Mouse (Mus musculus) testis, postnatal 14 days (tissue): Measurements from ENCODE around the gene Gde1.

Experiments used
- DNase-seq: peaks from one replicate; pipeline ENCODE4 v3.0.0; 2021; ENCODE audit warnings: low spot score

The Gde1 gene

GRCm38 (mm10) chr7:118705101-118705961 lies at the start of gene Gde1:
TSS of gene Gde1 (minus strand) at chr7:118705778.
- peak; percentile 96 for DNase-seq

GRCm38 (mm10) chr7:118751625-118752024 lies 46.0 kb upstream of the Gde1 start:
- DNase-seq, result no peak

- DNase-seq, result no peak
Measured at GRCm38 (mm10) chr7:118749706-118750105, 44.1 kb upstream of the Gde1 start.

GRCm38 (mm10) chr7:118747891-118748672 lies 42.5 kb upstream of the Gde1 start:
- no peak for DNase-seq

- no peak for DNase-seq
Measured at GRCm38 (mm10) chr7:118744766-118745165, 39.2 kb upstream of the Gde1 start.

DNA sequence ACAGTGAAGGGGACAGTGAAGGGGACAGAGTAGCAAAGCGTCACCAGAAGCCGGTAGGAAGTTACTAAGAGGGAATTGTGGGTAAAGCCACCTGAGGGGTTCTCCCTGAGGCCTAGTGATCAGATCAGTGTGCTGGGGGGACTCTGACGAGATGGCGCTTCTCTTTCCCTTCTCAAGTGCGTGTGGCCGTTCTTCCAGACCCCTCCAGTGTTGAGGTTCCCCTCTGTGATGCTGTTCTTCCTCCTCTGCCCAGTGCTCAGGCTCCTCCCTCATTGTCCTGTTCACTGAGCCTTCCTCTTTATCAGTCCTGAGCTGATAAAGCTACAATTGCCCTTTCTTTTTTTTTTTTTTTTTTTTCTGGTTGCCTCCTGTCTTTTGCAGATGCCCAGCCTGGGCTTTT lies 36.7 kb upstream of the Gde1 start:
- no peak for DNase-seq

DNA sequence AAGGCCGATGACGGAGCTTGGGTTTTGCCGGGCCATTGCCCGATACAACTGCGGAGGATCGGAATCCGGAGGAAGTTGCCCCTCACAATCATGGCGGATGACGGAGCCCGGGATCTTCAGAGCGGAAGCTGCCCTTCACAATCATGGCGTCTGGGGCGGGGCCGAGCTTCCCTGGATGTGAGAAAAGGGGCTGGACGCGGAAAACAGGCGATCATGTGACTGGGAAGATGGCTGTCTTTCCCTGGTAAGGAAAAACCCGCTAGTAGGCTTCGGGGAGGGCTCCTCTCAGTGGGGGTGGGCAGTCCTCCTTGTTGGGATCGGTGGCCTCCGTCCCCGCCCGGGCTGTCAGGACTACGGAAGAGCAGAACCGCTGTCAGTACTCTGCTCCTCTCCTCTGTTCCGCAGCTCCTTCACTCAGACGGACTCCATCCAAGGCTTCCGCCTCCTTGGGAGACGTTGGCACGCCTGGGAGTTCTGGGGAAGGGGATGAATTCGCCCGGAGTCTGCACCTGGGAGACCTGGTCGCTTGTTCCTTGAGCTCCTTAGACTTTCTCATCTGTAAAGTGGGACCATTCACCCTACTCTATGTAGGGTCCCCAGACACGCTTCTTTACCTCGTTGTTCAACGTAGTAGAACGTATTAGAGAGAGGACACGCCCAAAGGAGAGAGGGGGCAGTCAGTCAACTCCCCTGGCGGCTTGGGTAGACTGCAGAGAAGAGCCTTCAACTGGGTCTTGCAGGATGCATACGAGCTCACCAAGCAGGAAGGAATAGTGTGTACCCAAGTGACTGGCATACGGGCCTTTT lies 35.2 kb upstream of the Gde1 start:
- peak; percentile 93 for DNase-seq

GRCm38 (mm10) chr7:118739975-118740531 lies 34.5 kb upstream of the Gde1 start, which contains the start of gene Vps35l:
TSS of gene Vps35l (plus strand) at chr7:118740226.
- DNase-seq, result peak; percentile 79

DNA sequence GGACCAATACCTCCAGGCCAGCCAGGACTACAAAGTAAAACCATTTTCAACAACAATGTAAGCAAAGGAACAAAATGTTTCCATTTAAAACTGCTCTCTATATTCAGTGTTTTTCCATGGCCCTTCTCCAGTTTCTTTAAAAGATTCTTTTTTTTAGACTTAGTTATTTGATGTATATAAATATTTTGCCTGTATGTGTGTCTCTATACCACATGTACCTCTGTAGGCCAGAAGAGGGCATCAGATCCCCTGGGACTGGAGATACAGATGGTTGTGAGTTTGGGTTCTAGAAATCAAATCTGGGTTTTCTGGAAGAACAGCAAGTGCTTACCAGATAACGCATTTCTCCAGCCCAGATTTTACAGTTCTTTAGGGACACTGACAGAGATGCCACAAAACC lies 33.2 kb upstream of the Gde1 start:
- no peak for DNase-seq

GRCm38 (mm10) chr7:118733225-118733624 lies 27.6 kb upstream of the Gde1 start:
- no peak for DNase-seq

DNA sequence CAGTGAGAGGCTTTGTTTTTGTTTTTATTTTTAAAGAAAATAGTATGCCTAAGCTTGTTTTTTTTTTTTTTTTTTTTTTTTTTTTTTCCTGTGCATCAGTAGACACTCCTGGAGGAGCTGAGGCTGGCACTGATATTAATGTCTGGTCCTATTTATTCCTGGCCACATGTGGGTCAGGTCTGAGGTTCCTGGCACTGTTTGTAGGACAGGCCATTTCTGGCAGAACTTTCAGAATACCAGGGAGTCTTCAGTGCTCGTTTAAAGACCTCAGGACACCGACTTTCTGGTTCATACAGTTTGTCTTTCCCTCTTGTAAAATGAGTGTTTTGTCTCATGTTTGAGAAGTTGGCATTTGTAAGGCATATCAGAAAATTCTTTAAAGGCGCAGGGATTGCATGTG lies 26.2 kb upstream of the Gde1 start:
- DNase-seq, result no peak

DNA sequence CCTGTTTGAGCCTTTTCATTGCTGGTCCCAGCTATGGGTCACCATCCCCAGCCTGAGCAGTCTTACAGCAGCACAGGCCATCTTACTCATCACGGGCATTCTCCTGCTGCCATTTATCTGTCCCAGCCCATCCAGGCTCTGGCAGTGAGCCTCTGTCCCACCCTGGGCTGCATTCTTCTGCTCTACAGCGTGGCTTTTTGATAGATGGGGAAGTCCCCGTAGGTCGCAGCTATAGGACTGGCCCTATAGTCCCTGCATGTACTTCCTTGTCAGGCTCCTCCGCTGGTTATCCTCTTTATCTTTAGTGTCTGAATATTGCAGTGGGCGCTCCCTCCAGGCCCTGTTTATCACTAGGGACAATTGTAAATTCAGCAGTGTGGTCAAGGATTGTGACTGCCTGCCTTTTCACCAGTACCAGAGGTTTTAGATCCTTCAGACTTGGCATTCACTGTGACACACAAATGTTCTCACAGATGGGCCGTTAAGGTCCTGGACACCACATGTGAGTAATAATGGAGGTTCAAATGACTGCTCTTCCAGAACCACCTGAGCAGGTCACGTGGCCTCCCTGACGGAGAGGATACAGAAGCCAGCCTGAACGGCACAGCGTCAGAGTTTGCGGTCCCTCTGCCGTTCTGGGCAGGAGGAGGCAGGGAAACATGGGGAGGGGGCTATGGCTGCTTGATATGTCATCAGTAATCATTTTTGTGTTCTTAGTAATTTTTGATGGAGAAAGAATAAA lies 23.4 kb upstream of the Gde1 start:
- no peak for DNase-seq

- no peak for DNase-seq
Measured at GRCm38 (mm10) chr7:118725459-118725858, 19.9 kb upstream of the Gde1 start.

- no peak for DNase-seq
Measured at GRCm38 (mm10) chr7:118723927-118724326, 18.3 kb upstream of the Gde1 start.

DNA sequence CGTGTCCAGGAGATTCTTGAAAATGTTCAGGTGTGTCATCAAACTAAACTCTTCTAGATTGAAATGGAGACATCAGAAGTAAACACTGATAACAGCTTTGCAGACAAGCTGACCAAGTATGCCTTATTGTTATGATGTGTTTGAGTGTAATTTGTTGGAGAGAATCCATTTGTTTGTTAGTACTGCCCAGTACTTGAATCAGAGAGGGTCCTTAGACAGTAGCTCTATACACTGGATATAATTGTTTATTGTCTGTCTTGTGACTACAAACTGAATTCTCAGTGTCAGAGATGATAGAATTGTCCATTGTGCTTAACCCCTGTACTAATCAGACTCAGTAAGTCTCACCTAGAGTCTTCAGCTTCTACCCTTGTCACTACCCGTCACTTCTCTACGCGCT lies 12.5 kb upstream of the Gde1 start:
- DNase-seq, result no peak

DNA sequence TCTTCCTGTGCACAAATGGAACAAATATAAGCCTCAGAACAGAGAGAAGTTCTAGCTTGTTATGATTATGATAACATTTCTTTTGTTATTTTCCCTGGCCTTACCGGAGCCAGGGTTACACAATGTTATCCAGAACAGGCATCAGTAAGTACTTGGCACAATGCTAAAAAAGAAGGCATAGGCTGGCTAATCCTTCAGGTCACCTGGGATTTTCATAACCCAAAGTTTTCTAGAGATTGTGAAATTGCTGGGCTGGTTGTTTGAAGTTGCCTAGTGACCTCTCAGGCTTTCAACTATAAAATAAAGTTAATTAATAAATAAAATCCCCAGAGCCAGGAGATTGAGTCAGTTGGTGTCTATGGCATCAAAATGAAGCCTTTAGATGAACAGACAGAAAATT lies 9.3 kb upstream of the Gde1 start:
- no peak for DNase-seq

DNA sequence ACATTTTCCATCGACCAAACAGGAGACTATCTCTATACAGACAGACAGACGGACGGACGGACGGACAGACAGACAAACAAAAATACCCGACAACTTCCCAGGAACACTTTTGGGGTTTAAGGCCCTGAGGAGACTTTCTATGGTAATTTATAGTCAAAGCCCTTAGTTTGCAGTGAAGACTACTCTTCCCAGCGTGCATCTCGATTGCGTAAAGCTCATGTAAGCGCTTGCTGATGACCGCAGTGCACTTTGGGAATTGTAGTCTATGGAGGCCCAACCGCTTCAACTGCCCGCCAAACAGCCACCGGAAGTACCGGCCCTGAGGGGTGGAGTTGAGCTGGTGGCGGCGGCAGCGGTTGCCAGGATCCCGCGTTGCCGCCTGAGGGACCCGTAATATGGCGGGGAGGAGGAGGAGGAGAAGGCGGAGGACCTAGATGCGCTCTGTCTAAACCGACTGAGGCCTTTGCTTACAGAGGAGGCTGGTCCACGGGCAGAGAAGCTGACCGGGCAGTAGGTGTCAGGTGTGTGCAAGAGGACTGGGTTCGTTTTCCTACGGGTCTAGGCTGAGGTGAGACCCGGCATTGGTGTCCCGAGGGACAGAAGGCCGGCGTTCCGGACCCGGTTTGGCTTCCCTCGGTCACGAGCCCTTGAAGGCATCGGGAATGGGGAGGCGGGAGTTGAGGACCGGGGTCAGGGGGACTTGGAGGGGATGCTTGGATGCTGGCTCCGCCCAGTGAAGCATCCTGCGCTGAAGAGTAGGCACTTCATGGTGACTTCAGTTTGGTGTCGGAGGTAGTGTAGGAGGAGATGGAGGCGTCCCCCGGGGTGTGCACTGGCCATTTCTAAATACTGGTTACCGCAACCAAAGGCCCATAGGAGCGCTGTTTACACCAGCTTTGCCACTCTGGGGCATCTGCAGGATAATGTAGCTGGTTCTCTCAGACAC lies 6.9 kb upstream of the Gde1 start, which contains the start of gene Ccp110:
TSS of gene Ccp110 (plus strand) at position 325 of the 946 bp plus-strand sequence.
- DNase-seq, result peak; percentile 97

GRCm38 (mm10) chr7:118710776-118711175 lies 5.2 kb upstream of the Gde1 start:
- DNase-seq, result no peak

DNA sequence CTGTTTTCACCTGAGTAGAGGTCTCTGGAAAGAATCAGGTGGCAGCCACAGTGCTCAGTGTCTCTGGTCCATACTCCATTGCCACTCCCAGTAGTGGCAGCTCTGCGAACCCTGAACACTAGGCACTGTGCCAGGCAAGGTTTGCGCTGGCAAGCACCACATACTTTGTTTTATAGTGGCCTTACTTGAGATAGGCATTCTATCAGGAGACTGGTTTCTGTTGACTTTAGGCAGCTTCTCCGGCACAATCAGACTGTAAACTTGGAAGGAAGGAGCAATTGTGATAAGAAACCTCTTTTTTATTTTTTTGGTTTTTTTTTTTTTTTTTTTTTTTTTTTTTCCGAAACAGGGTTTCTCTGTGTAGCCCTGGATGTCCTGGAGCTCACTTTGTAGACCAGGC lies 2.4 kb upstream of the Gde1 start:
- no peak for DNase-seq

GRCm38 (mm10) chr7:118707216-118707615 lies 1.6 kb upstream of the Gde1 start:
- no peak for DNase-seq
